Mouse (Mus musculus): ENCODE measurements around the gene Ppfia2.

DNA sequence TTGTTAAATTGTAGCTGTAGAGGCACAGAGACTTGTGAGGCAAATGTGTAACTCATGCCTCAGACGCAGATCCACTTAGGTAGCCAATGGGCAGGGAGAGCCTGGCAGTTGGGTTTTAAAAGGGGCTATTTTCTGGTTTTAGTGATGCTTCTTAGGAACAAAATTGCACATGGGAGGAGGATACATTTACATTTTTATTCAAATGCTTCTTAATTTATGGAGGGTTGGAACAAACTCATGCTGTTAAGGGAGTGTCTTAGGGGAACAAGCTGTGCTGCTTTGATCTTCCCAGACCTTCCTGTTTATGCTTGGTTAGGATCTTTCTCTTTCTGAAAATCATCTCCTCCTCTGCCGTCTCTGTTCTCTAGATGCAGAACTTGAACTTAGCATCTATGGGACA lies 345.3 kb downstream of the Ppfia2 start:
- TF ChIP-seq CTCF (IDR thresholded peaks at IDR 0.05; ENCODE audit: extremely low read depth, insufficient read depth, low read length) (no peak), POLR2A (IDR thresholded peaks at IDR 0.05; ENCODE audit: extremely low read depth, insufficient read depth, low read length) (no peak)

Data from cortical plate, adult 2 months (tissue).